Mouse (Mus musculus) effector memory CD4-positive, alpha-beta T cell, adult 5 months (primary cell): Measurements from ENCODE around the gene Chrdl2. TPM values are rescaled to one million over a fixed set of nuclear protein-coding genes. Genes with fewer than 3 reads are reported as not detected.

ENCODE experiments used
- polyA plus RNA-seq: library from polyadenylated mRNA; unstranded; fragments of 100-300 nt; shearing (Covaris generic); gene quantifications from one replicate; pipeline ENCODE4 v1.2.1, GENCODE M21; 2017

Gene Chrdl2
- not detected for polyA plus RNA-seq

GRCm38 (mm10) chr7:100005790-100006189 is at the start of gene Chrdl2:
Chrdl2 (plus strand) TSS chr7:100006172.

GRCm38 (mm10) chr7:99980132-99980591 is 25.8 kb upstream of the Chrdl2 start, which contains the start of gene Rnf169:
Rnf169 (minus strand) TSS chr7:99980448.

Other genes with a start within 250 kb of the Chrdl2 start
- gene Olfr521, start 242.7 kb upstream of the Chrdl2 start, polyA plus RNA-seq: not detected
- 4.3 TPM for gene Neu3, start 177.8 kb upstream of the Chrdl2 start, polyA plus RNA-seq
- gene Xrra1, start 147.1 kb upstream of the Chrdl2 start, polyA plus RNA-seq: not detected
- 237 TPM for gene Spcs2, start 142.7 kb upstream of the Chrdl2 start, polyA plus RNA-seq
- 8.2 TPM for gene Rnf169, start 25.7 kb upstream of the Chrdl2 start, polyA plus RNA-seq
- 38.7 TPM for gene Pold3, start 115.4 kb downstream of the Chrdl2 start, polyA plus RNA-seq
- 1.3 TPM for gene Lipt2, start 153.1 kb downstream of the Chrdl2 start, polyA plus RNA-seq
- not detected for gene Kcne3, start 170.3 kb downstream of the Chrdl2 start, polyA plus RNA-seq
- 17.7 TPM for gene Pgm2l1, start 221.2 kb downstream of the Chrdl2 start, polyA plus RNA-seq